Mouse (Mus musculus) heart, postnatal 14 days (tissue): Measurements from ENCODE around the gene Atf6b. TPM values are rescaled to one million over a fixed set of nuclear protein-coding genes. Genes with fewer than 3 reads are reported as not detected.

Experiments used
- DNase-seq, 2 experiments: peaks; one replicate each; pipeline ENCODE4 v3.0.0; 2021 to 2022
- intact Hi-C: fragments of 180-260 bp; cut with DNase I; formaldehyde crosslinking; loops from one replicate; pipeline ENCODE4 v1.15.1; 2025
- long read RNA-seq, 2 experiments: library from polyadenylated mRNA; stranded (forward); transcript quantifications; one replicate each; pipeline ENCODE4 v2.0.0; 2021
- total RNA-seq, 2 experiments: library from RNA; stranded (reverse); gene quantifications; 2 replicates each; pipeline ENCODE4 v1.2.3; 2021

Gene Atf6b
- total RNA-seq: 10 to 100 TPM; 18.0 to 19.0 TPM
- long read RNA-seq, experiment 1, transcript Atf6b-201 (18 exons, 2,566 nt): major isoform, 32 of 58 reads
- long read RNA-seq, experiment 1, partial matches to known transcripts: 13 of 58 reads
- long read RNA-seq, experiment 1, other reads (novel, unspliced or antisense): 13 of 58 reads
- long read RNA-seq, experiment 2, transcript Atf6b-201 (18 exons, 2,566 nt): major isoform, 25 of 42 reads
- long read RNA-seq, experiment 2, partial matches to known transcripts: 9 of 42 reads
- long read RNA-seq, experiment 2, other reads (novel, unspliced or antisense): 8 of 42 reads

GRCm38 (mm10) chr17:34646906-34647787 lies at the start of gene Atf6b:
Gene Atf6b (plus strand): TSS chr17:34647146.
- intact Hi-C loops: no loop called here
- DNase-seq: peak; percentile 93

GRCm38 (mm10) chr17:34597566-34598095 lies 49.3 kb upstream of the Atf6b start, which contains the start of gene Ager:
Gene Ager (plus strand): TSS chr17:34597862.
- intact Hi-C loops: no loop called here
- DNase-seq: no peak

DNA sequence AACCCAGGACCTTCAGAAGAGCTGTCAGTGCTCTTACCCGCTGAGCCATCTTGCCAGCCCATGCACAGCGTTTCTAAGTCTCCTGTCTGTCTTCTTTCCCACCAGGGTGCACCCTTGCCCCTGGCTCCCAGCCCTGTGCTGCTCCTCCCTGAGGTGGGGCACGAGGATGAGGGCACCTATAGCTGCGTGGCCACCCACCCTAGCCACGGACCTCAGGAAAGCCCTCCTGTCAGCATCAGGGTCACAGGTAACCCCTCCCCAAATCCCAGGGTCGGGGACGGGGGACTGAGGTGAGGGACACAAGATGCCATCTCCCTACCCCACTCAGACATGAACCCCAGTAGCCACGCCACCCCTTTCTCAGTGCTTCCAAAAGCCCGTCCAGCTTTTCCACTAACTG lies 47.1 kb upstream of the Atf6b start:
- intact Hi-C loops: loop anchor here (10.0 kb wide), 1 partner anchor 475 kb away; the partner anchor contains the start of gene Brd2
- DNase-seq: no peak

DNA sequence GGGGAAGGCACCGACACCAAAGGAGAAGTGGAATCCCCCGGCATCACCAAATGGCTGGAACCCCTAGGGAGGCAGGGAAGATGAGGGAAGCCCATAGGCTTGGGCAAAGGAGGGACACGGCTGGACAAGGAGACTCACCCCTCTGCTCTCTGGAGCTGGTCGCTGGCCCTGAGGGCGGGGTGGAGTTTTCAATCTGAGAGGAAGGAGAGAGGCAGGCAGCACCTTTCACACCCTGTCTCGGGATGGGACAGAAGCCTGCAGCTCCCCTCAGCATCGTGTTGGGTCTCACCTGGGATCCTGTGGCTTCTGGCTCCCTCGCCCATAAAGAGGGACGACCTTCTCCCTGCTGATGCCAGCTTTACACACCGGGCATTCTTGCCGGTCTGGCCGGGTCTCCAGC lies 45.1 kb upstream of the Atf6b start:
- no peak for DNase-seq
- intact Hi-C loops: loop anchor here (10.0 kb wide), 1 partner anchor 477 kb away; the partner anchor contains the start of gene Brd2

DNA sequence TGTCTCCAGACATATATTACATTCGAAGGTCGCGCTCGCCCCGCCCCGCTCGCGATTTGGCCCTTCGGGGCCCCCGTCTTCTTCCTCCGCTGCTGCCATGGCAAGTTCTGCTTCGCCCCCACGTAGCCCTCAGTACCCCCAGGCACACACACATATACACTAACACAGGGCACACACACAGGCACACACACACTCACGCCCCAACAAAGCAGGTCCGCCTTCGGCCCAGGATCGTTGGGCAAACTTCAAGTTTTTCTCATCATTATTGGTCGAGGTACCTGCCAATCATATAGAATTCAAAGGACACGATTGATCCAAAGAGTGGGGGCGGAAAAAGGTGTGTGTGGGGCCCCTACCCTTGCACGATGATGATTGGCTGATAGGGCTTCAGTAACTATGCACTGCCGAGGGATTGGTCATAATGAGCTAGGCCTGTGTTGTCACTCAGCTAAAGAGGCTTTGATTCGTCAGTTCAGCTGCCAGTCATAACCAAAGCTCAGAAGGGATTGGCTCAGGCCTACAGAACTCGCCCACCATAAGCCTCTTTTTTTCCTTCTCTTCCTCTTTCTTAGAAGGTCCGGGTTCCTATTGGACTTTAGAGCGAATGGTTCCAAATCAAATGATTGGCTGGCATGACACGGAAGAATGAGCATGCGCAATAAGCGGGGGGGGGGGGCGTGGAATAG lies 43.4 kb upstream of the Atf6b start, which contains the start of gene Rnf5:
Gene Rnf5 (minus strand): TSS at position 316 of the 686 bp plus-strand sequence.
- intact Hi-C loops: loop anchor here (1.0 to 10.0 kb wide), 2 partner anchors 10 to 479 kb away; partner anchors contain the start of gene Brd2
- peak; percentile 96 to 98 for DNase-seq

- peak; percentile 96 to 98 for DNase-seq
- intact Hi-C loops: loop anchor here (10.0 kb wide), 1 partner anchor 479 kb away; the partner anchor contains the start of gene Brd2
Observed at GRCm38 (mm10) chr17:34604061-34604508, 42.9 kb upstream of the Atf6b start, which contains the start of gene Agpat1. Gene Agpat1 (plus strand): TSS chr17:34604262.

DNA sequence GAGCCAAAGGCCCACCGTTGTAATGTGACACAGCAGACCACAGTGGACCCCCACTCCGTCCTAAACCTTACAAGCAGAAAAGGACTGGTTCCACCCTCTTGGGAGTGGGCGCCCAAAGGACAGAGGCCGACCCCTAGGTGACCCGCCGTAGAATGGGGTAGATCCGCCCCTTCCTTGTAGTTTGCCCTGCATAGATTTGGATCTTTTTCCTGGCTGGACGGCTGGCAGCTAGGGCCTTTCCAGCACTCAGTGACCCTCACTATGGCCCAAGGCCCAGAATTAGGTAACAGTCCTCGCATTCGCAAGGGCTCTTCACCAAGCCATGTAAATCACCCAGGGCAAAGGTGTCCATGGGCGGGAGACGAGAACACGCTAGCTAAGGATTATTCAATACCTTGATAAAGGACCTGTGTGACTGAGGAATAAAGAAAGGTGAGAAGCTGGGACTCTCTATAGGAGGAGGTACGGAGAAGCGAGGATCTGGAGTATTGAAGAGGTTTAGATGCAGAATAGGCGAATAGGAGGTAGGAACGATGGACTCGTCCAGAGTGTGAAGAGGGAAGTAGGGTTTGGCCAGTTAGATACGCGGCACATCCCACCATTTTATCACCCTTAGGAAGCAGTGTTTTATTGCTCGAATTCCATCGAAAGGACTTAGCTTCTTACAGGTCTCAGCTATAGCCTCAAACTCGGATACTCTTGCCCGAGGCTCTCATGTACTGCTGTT lies 42.3 kb upstream of the Atf6b start:
- intact Hi-C loops: loop anchor here (10.0 kb wide), 1 partner anchor 480 kb away; the partner anchor contains the start of gene Brd2

DNA sequence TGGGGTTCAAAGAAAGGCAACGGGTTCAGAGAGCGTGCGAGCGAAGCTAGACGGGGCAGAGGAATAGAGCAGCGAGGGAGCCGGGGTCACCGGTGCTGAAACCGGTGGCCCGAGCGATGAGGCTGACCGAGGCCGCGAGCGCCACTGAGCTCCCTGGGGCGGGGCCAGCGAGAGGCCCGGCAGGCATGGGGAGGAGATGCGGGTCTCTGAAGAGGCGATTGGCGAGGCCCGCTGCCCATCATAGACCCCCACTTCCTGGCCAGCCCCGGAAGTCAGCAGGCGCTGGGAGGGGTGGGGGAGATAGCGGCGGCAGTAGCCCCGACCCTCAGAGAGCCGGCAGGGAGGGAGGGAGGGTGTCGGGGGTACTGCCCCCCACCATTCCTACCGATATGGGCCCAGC lies 41.3 kb upstream of the Atf6b start:
- intact Hi-C loops: loop anchor here (10.0 kb wide), 1 partner anchor 481 kb away; the partner anchor contains the start of gene Brd2

More for the DNA sequence above, 42.3 kb upstream of the Atf6b start:
- DNase-seq: no peak

GRCm38 (mm10) chr17:34606186-34607039 lies 40.5 kb upstream of the Atf6b start:
- intact Hi-C loops: loop anchor here (10.0 kb wide), 1 partner anchor 482 kb away; the partner anchor contains the start of gene Brd2
- DNase-seq: no peak

More for the DNA sequence above, 41.3 kb upstream of the Atf6b start:
- peak; percentile 98 for DNase-seq

GRCm38 (mm10) chr17:34607997-34608396 lies 38.9 kb upstream of the Atf6b start:
- intact Hi-C loops: loop anchor here (10.0 kb wide), 1 partner anchor 483 kb away; the partner anchor contains the start of gene Brd2
- DNase-seq: no peak

GRCm38 (mm10) chr17:34611050-34611449 lies 35.9 kb upstream of the Atf6b start:
- no peak for DNase-seq
- intact Hi-C loops: no loop called here

GRCm38 (mm10) chr17:34613054-34613645 lies 33.8 kb upstream of the Atf6b start:
- intact Hi-C loops: no loop called here
- no peak for DNase-seq

GRCm38 (mm10) chr17:34613830-34614229 lies 33.1 kb upstream of the Atf6b start:
- intact Hi-C loops: no loop called here
- no peak for DNase-seq

DNA sequence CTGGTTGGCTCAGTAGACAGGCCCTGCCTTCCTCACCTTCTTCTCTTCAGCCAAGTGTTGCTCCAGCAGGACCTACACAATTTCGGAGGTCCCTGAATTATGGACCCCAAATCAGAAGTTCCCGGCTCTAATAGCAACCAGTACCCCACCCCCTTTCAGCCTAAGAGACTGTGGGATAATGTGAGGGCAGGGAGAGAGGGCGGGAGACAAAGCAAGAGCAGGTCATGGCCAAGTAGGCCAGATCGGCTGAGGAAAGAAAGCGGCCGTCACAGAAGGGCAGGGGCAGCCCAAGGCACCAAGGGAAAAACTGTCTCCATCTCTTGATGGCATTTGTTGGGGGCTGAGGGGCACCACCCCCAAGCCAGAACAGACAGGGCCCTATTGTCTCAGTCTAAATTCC lies 31.1 kb upstream of the Atf6b start, which contains the start of gene Egfl8:
Gene Egfl8 (minus strand): TSS at position 101 of the 400 bp plus-strand sequence.
- intact Hi-C loops: loop anchor here (2.0 kb wide), 1 partner anchor 175 kb away; no protein-coding TSS in a partner anchor

GRCm38 (mm10) chr17:34618999-34619398 lies 27.9 kb upstream of the Atf6b start:
- intact Hi-C loops: loop anchor here (1.0 kb wide), 1 partner anchor 47 kb away; no protein-coding TSS in a partner anchor
- DNase-seq: peak; percentile 73 to 81

More for the DNA sequence above, 31.1 kb upstream of the Atf6b start, which contains the start of gene Egfl8:
- no peak for DNase-seq

GRCm38 (mm10) chr17:34621006-34621405 lies 25.9 kb upstream of the Atf6b start:
- intact Hi-C loops: loop anchor here (10.0 kb wide), 1 partner anchor 94 kb away; no protein-coding TSS in a partner anchor
- no peak for DNase-seq

- intact Hi-C loops: loop anchor here (10.0 kb wide), 1 partner anchor 92 kb away; no protein-coding TSS in a partner anchor
- no peak for DNase-seq
Observed at GRCm38 (mm10) chr17:34623161-34623560, 23.8 kb upstream of the Atf6b start.
